In the genomic region with DNA sequence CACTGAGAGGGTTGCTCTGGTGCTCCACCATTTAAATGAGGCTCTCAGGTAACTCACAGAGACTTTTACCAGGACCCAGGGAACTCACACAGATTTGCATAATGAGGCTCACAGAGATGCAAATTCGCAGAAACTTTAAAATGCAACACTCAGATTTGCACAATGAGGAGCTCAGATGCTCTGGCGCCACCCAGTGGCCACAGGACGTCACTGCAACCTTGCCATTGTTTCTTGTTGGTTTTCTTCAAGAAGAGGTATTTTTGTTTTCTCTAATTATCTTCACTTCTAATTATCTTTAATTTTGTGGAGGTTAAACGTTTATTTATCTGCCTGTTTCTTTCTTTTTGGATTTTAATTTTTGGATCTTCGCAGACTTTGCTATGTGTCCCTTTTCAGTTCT, we compare ENCODE assay signal across 34 mouse cellular contexts. TPM values are rescaled to one million over a fixed set of nuclear protein-coding genes. Genes with fewer than 3 reads are reported as not detected.
"Had no signal": no experiment of that assay in that cellular context is flagged by ENCODE, and none has a peak within 500 bp of the region (broad histone marks: within the 10 kb centered on the region; RNA-seq: fewer than 3 reads in every experiment).

No protein-coding gene starts in this region.

RNA-seq across cellular contexts. Expression of gene Gm21860, which starts 34.1 kb away (rescaled TPM):
- total RNA-seq: gastrocnemius, adult 2 months; gastrocnemius, postnatal 10 days; gastrocnemius, postnatal 25 days; gastrocnemius, postnatal 4 days; granulocyte monocyte progenitor cell, adult 5-6 weeks; heart, adult 18-20 months; heart, adult 8-10 months; heart, postnatal 10 days; heart, postnatal 25 days; heart, postnatal 4 days; layer of hippocampus, adult 2 months; layer of hippocampus, postnatal 10 days; layer of hippocampus, postnatal 25 days; left cerebral cortex, adult 2 months; left cerebral cortex, postnatal 14 days; left cerebral cortex, postnatal 36 days had no signal
- polyA plus RNA-seq: heart, embryonic 10.5 days; heart, embryonic 12.5 days; heart, embryonic 14.5 days; heart, embryonic 16.5 days; hindbrain, embryonic 10.5 days; hindbrain, embryonic 12.5 days; hindbrain, embryonic 14.5 days; hindbrain, embryonic 16.5 days; inflammation-experienced regulatory T-cells, adult 6 months; intestine, embryonic 15.5 days; intestine, postnatal 0 days; kidney, embryonic 14.5 days; kidney, embryonic 16.5 days; limb, embryonic 10.5 days; limb, embryonic 12.5 days; limb, embryonic 14.5 days; liver, embryonic 11.5 days; liver, embryonic 13.5 days had no signal
